Mouse (Mus musculus): Measurements from ENCODE around the gene Csad. TPM values are rescaled to one million over a fixed set of nuclear protein-coding genes. Genes with fewer than 3 reads are reported as not detected.

Csad gene
- polyA plus RNA-seq, 1 experiment from 2014 or later = 153 TPM

GRCm38 (mm10) chr15:102245891-102246741, 41.6 kb upstream of the Csad start:
- peak; percentile 77 for ATAC-seq (ENCODE audit: low FRiP score, low TSS enrichment)
- peaks cover 60% of the 10 kb centered on the region for H3K4me1 ChIP-seq (ENCODE audit: insufficient read depth, low read length)

DNA sequence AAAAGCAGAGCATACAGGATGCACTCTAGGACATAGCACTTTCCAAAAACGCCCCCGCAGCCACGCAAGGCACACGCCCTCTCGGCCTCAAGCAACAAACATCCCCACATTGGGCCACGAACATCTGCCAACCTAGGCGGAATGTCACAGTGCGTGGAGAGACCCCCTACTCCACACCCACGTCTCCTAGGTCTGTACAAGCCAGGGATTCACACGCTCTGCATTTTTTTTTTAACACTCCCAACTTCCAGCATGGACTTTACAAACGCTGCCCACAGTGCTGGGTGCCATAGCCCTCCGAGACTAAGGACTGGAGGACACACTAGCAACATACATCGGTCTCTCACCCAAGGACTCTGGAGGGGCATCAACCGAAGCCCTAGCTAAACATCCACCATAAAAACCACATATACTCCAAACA, 40.9 kb upstream of the Csad start:
- no peaks in the 10 kb centered on the region for H3K36me3 ChIP-seq (ENCODE audit: insufficient read depth, low read length)
- peak overlapping the region; percentile 71 for H3K4me3 ChIP-seq (ENCODE audit: low read length)
- H3K27me3 ChIP-seq (ENCODE audit: insufficient read depth, low read length) = no peaks in the 10 kb centered on the region
- ATAC-seq (ENCODE audit: low FRiP score, low TSS enrichment) = no peak
- H3K27ac ChIP-seq (ENCODE audit: low read length) = peak overlapping the region; percentile 99
- 2% methylated on average over 14 of the region's 14 CpGs for WGBS
- H3K4me2 ChIP-seq (replicated peaks; ENCODE audit: low read depth, low read length) = peak overlapping the region; percentile 98
- peak overlapping the region; percentile 84 for H3K9ac ChIP-seq (replicated peaks; ENCODE audit: low read length)
- no peaks in the 10 kb centered on the region for H3K9me3 ChIP-seq (ENCODE audit: low read length)
- peaks cover 60% of the 10 kb centered on the region for H3K4me1 ChIP-seq (ENCODE audit: insufficient read depth, low read length)

More at GRCm38 (mm10) chr15:102245891-102246741, 41.6 kb upstream of the Csad start:
- H3K4me3 ChIP-seq (ENCODE audit: low read length) = peak overlapping the region; percentile 71
- peak overlapping the region; percentile 84 for H3K9ac ChIP-seq (replicated peaks; ENCODE audit: low read length)
- H3K27me3 ChIP-seq (ENCODE audit: insufficient read depth, low read length) = no peaks in the 10 kb centered on the region
- H3K27ac ChIP-seq (ENCODE audit: low read length) = peak overlapping the region; percentile 99
- H3K9me3 ChIP-seq (ENCODE audit: low read length) = no peaks in the 10 kb centered on the region
- WGBS = under 1% methylated on average over 38 of the region's 44 CpGs
- H3K36me3 ChIP-seq (ENCODE audit: insufficient read depth, low read length) = no peaks in the 10 kb centered on the region
- peak overlapping the region; percentile 98 for H3K4me2 ChIP-seq (replicated peaks; ENCODE audit: low read depth, low read length)

GRCm38 (mm10) chr15:102244306-102245191, 40.0 kb upstream of the Csad start:
- Histone ChIP-seq H3K4me3 (ENCODE audit: low read length) (peak overlapping the region; percentile 71), H3K9me3 (ENCODE audit: low read length) (no peaks in the 10 kb centered on the region), H3K27ac (ENCODE audit: low read length) (peak overlapping the region; percentile 75), H3K36me3 (ENCODE audit: insufficient read depth, low read length) (no peaks in the 10 kb centered on the region), H3K4me1 (ENCODE audit: insufficient read depth, low read length) (peaks cover 60% of the 10 kb centered on the region), H3K27me3 (ENCODE audit: insufficient read depth, low read length) (no peaks in the 10 kb centered on the region), H3K4me2 (replicated peaks; ENCODE audit: low read depth, low read length) (peak overlapping the region; percentile 98), H3K9ac (replicated peaks; ENCODE audit: low read length) (peak overlapping the region; percentile 84)
- WGBS = 5% methylated on average over 19 of the region's 19 CpGs
- ATAC-seq (ENCODE audit: low FRiP score, low TSS enrichment) = no peak

GRCm38 (mm10) chr15:102243229-102244190, 39.0 kb upstream of the Csad start:
- peak overlapping the region; percentile 98 for H3K4me2 ChIP-seq (replicated peaks; ENCODE audit: low read depth, low read length)
- H3K36me3 ChIP-seq (ENCODE audit: insufficient read depth, low read length) = peaks cover 6% of the 10 kb centered on the region; the same call in 1 of the 2 replicates
- ATAC-seq (ENCODE audit: low FRiP score, low TSS enrichment) = no peak
- 27% methylated on average over 22 of the region's 22 CpGs for WGBS
- peak overlapping the region; percentile 71 for H3K4me3 ChIP-seq (ENCODE audit: low read length)
- H3K9me3 ChIP-seq (ENCODE audit: low read length) = no peaks in the 10 kb centered on the region
- no peaks in the 10 kb centered on the region for H3K27me3 ChIP-seq (ENCODE audit: insufficient read depth, low read length)
- H3K9ac ChIP-seq (replicated peaks; ENCODE audit: low read length) = peak overlapping the region; percentile 62
- peaks cover 49% of the 10 kb centered on the region for H3K4me1 ChIP-seq (ENCODE audit: insufficient read depth, low read length)
- peak overlapping the region; percentile 75 for H3K27ac ChIP-seq (ENCODE audit: low read length)

GRCm38 (mm10) chr15:102242404-102243228, 38.1 kb upstream of the Csad start:
- Histone ChIP-seq H3K27me3 (ENCODE audit: insufficient read depth, low read length) (no peaks in the 10 kb centered on the region), H3K4me2 (replicated peaks; ENCODE audit: low read depth, low read length) (peak overlapping the region; percentile 98), H3K4me1 (ENCODE audit: insufficient read depth, low read length) (peaks cover 43% of the 10 kb centered on the region), H3K4me3 (ENCODE audit: low read length) (peak overlapping the region; percentile 71; the same call in 1 of the 2 replicates), H3K9ac (replicated peaks; ENCODE audit: low read length) (peak overlapping the region; percentile 62), H3K9me3 (ENCODE audit: low read length) (no peaks in the 10 kb centered on the region), H3K36me3 (ENCODE audit: insufficient read depth, low read length) (peaks cover 12% of the 10 kb centered on the region), H3K27ac (ENCODE audit: low read length) (peak overlapping the region; percentile 1; the same call in 1 of the 2 replicates)
- ATAC-seq (ENCODE audit: low FRiP score, low TSS enrichment) = no peak
- 39% methylated on average over 12 of the region's 12 CpGs for WGBS

GRCm38 (mm10) chr15:102240607-102241006, 36.1 kb upstream of the Csad start:
- peak; percentile 29; the same call in 1 of the 2 replicates for ATAC-seq (ENCODE audit: low FRiP score, low TSS enrichment)
- Histone ChIP-seq H3K36me3 (ENCODE audit: insufficient read depth, low read length) (peaks cover 12% of the 10 kb centered on the region), H3K4me3 (ENCODE audit: low read length) (no peak overlapping the region), H3K27me3 (ENCODE audit: insufficient read depth, low read length) (no peaks in the 10 kb centered on the region), H3K4me2 (replicated peaks; ENCODE audit: low read depth, low read length) (no peak overlapping the region), H3K9me3 (ENCODE audit: low read length) (no peaks in the 10 kb centered on the region), H3K27ac (ENCODE audit: low read length) (peak overlapping the region; percentile 11; the same call in 1 of the 2 replicates), H3K4me1 (ENCODE audit: insufficient read depth, low read length) (peaks cover 48% of the 10 kb centered on the region), H3K9ac (replicated peaks; ENCODE audit: low read length) (no peak overlapping the region)
- WGBS = 67% methylated on average over 4 of the region's 4 CpGs

DNA sequence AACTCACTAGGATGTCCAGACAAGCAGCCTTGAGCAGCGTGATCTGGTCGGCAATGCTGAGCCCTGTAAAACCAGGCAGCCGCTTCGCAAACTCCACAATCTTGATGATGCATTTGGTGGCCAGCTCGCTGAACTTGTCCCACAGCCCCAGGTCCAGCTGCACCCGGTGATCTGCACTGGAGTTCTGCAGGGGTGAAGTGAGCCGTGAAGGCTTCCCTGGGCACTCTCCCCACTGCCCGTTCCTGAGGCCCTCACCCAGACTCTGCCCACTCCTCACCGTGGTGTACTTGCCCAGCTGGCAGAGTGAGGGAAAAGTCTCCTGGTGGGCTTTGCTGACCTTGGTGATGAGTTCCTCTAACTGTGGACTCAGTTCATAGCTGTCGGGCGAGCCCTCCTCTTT, 35.3 kb upstream of the Csad start:
- no peak overlapping the region for H3K4me3 ChIP-seq (ENCODE audit: low read length)
- peaks cover 12% of the 10 kb centered on the region for H3K36me3 ChIP-seq (ENCODE audit: insufficient read depth, low read length)
- peaks cover 48% of the 10 kb centered on the region for H3K4me1 ChIP-seq (ENCODE audit: insufficient read depth, low read length)
- WGBS = 59% methylated on average over 11 of the region's 11 CpGs
- H3K27ac ChIP-seq (ENCODE audit: low read length) = peak overlapping the region; percentile 61
- no peak overlapping the region for H3K4me2 ChIP-seq (replicated peaks; ENCODE audit: low read depth, low read length)
- ATAC-seq (ENCODE audit: low FRiP score, low TSS enrichment) = no peak
- no peak overlapping the region for H3K9ac ChIP-seq (replicated peaks; ENCODE audit: low read length)
- no peaks in the 10 kb centered on the region for H3K27me3 ChIP-seq (ENCODE audit: insufficient read depth, low read length)
- no peaks in the 10 kb centered on the region for H3K9me3 ChIP-seq (ENCODE audit: low read length)

GRCm38 (mm10) chr15:102239260-102239590, 34.7 kb upstream of the Csad start:
- Histone ChIP-seq H3K4me3 (ENCODE audit: low read length) (no peak overlapping the region), H3K4me2 (replicated peaks; ENCODE audit: low read depth, low read length) (no peak overlapping the region), H3K9ac (replicated peaks; ENCODE audit: low read length) (no peak overlapping the region), H3K27ac (ENCODE audit: low read length) (no peak overlapping the region), H3K36me3 (ENCODE audit: insufficient read depth, low read length) (peaks cover 12% of the 10 kb centered on the region), H3K4me1 (ENCODE audit: insufficient read depth, low read length) (peaks cover 43% of the 10 kb centered on the region), H3K9me3 (ENCODE audit: low read length) (no peaks in the 10 kb centered on the region), H3K27me3 (ENCODE audit: insufficient read depth, low read length) (no peaks in the 10 kb centered on the region)
- WGBS = 11% methylated on average over 9 of the region's 9 CpGs
- ATAC-seq (ENCODE audit: low FRiP score, low TSS enrichment) = peak; percentile 65; the same call in 1 of the 2 replicates

Measured in kidney, embryonic 16.5 days (tissue).